Mouse (Mus musculus) midbrain, postnatal 0 days (tissue): Measurements from ENCODE around the gene Atl1. TPM values are rescaled to one million over a fixed set of nuclear protein-coding genes. Genes with fewer than 3 reads are reported as not detected.

ENCODE experiments used
- ATAC-seq: fragments of 200-750 bp; cut with Nextera tagmentation; 2 replicates; pipeline ENCODE4 v1.8.0; 2017; ENCODE audit warnings: moderate number of reproducible peaks, mild to moderate bottlenecking, moderate TSS enrichment, moderate library complexity; ENCODE audit not compliant: low FRiP score
- DNase-seq: peaks from one replicate; pipeline ENCODE4 v3.0.0-alpha.2; 2015; ENCODE audit warnings: low spot score
- H3K27ac ChIP-seq: fragments of 300-500 bp; sonication (generic); 2 replicates; pipeline ENCODE4 v1.5.1; 2014; ENCODE audit warnings: low read depth, mild to moderate bottlenecking, low read length, mixed read lengths
- H3K27me3 ChIP-seq: fragments of 300-500 bp; sonication (generic); 2 replicates; pipeline ENCODE4 v1.6.1; 2014; ENCODE audit warnings: low read length, control low read depth, mixed read lengths; ENCODE audit not compliant: insufficient read depth
- H3K36me3 ChIP-seq: fragments of 300-500 bp; sonication (generic); 2 replicates; pipeline ENCODE4 v1.6.1; 2014; ENCODE audit warnings: low read length, control low read depth, mixed read lengths; ENCODE audit not compliant: insufficient read depth
- H3K4me1 ChIP-seq: fragments of 300-500 bp; sonication (generic); 2 replicates; pipeline ENCODE4 v1.6.1; 2014; ENCODE audit warnings: mild to moderate bottlenecking, control low read depth, antibody characterized with exemption, low read length, mixed read lengths; ENCODE audit not compliant: insufficient read depth
- H3K4me2 ChIP-seq: fragments of 300-500 bp; sonication (generic); 2 replicates; pipeline ENCODE4 v1.6.1; 2014; ENCODE audit warnings: low read depth, mild to moderate bottlenecking, low read length, mixed read lengths; ENCODE audit not compliant: poor library complexity, severe bottlenecking
- H3K4me3 ChIP-seq: fragments of 300-500 bp; sonication (generic); 2 replicates; pipeline ENCODE4 v1.5.1; 2014; ENCODE audit warnings: low read depth, mild to moderate bottlenecking, low read length, moderate library complexity
- H3K9ac ChIP-seq: fragments of 300-500 bp; sonication (generic); replicated peaks from 2 replicates; pipeline ENCODE4 v1.6.1; 2014; ENCODE audit warnings: mild to moderate bottlenecking, low read length, moderate library complexity, mixed read lengths; ENCODE audit not compliant: poor library complexity, severe bottlenecking
- H3K9me3 ChIP-seq: fragments of 300-500 bp; sonication (generic); 2 replicates; pipeline ENCODE4 v1.6.1; 2016; ENCODE audit warnings: low read length, control low read depth
- CTCF ChIP-seq: IDR thresholded peaks from 2 replicates; pipeline ENCODE4 v1.5.1; 2016; ENCODE audit warnings: antibody characterized with exemption, mild to moderate bottlenecking
- WGBS: fragments of 180-500 bp; shearing (Covaris S2); extraction: QIAGEN DNeasy Blood & Tissue Kit; methylation state at CpG from one replicate; pipeline ENCODE4 v1.1.7; 2014; 5-methylcytosine and 5-hydroxymethylcytosine counted together
- polyA plus RNA-seq: library from polyadenylated mRNA; unstranded; fragments of >200 nt; fragmentation: Nextera tagmentation; extraction: Ambion mirVana; gene quantifications from 2 replicates; pipeline ENCODE4 v1.2.1, GENCODE M21; 2015
- total RNA-seq: library from RNA; depleted of rRNA; stranded (reverse); fragments of >200 nt; gene quantifications from 2 replicates; pipeline ENCODE4 v1.2.3, GENCODE M21; 2014; rRNA removed

The Atl1 gene
- total and polyA plus RNA-seq, 2 experiments from 2014 or later, result 121 to 179 TPM

GRCm38 (mm10) chr12:70015936-70016335, 123.5 kb downstream of the Atl1 start:
- Histone ChIP-seq H3K36me3 (peaks cover 43% of the 10 kb centered on the region), H3K9me3 (no peaks in the 10 kb centered on the region), H3K27me3 (no peaks in the 10 kb centered on the region), H3K27ac (no peak overlapping the region), H3K4me3 (no peak overlapping the region), H3K9ac (no peak overlapping the region), H3K4me2 (no peak overlapping the region), H3K4me1 (no peaks in the 10 kb centered on the region)
- DNase-seq (no peak), ATAC-seq (no peak)
- no peak for TF ChIP-seq CTCF
- 75% methylated on average over 4 of the region's 4 CpGs for WGBS

Other genes with a start within 250 kb of the Atl1 start
- gene Sos2, start 210.8 kb upstream of the Atl1 start, total RNA-seq, result 32.3 and 33.6 TPM in 2 replicates
- gene Sos2, start 210.8 kb upstream of the Atl1 start, polyA plus RNA-seq, result 6.3 and 7.7 TPM in 2 replicates
- 11.0 and 14.8 TPM in 2 replicates for gene L2hgdh, start 167.7 kb upstream of the Atl1 start, total RNA-seq
- 9.7 and 9.8 TPM in 2 replicates for gene L2hgdh, start 167.7 kb upstream of the Atl1 start, polyA plus RNA-seq
- 19.8 and 41.7 TPM in 2 replicates for gene Atp5s, start 167.7 kb upstream of the Atl1 start, total RNA-seq
- 39.1 and 44.4 TPM in 2 replicates for gene Atp5s, start 167.7 kb upstream of the Atl1 start, polyA plus RNA-seq
- gene Cdkl1, start 101.3 kb upstream of the Atl1 start, total RNA-seq, result 40.3 and 46.0 TPM in 2 replicates
- 21.7 and 21.8 TPM in 2 replicates for gene Cdkl1, start 101.3 kb upstream of the Atl1 start, polyA plus RNA-seq
- 33.9 and 38.4 TPM in 2 replicates for gene Map4k5, start 586 bp downstream of the Atl1 start, total RNA-seq
- 13.7 and 16.9 TPM in 2 replicates for gene Map4k5, start 586 bp downstream of the Atl1 start, polyA plus RNA-seq
- 16.0 and 17.8 TPM in 2 replicates for gene Sav1, start 94.4 kb downstream of the Atl1 start, total RNA-seq
- 1.9 and 2.0 TPM in 2 replicates for gene Sav1, start 94.4 kb downstream of the Atl1 start, polyA plus RNA-seq
- gene Nin, start 221.1 kb downstream of the Atl1 start, total RNA-seq, result 25.0 and 25.8 TPM in 2 replicates
- 4.9 and 7.9 TPM in 2 replicates for gene Nin, start 221.1 kb downstream of the Atl1 start, polyA plus RNA-seq